Mouse (Mus musculus) ovary, postnatal 36 days (tissue): ENCODE measurements around the gene Mfap5.
"Not testable (repeated sequence)": the region's sequence is repeated elsewhere in the genome, so short reads cannot be mapped to it uniquely, and the experiment has no call there.

Experiments
- DNase-seq: peaks from one replicate; pipeline ENCODE4 v3.0.0; 2022; ENCODE audit warnings: low spot score, mixed read lengths

Mfap5 gene

DNA sequence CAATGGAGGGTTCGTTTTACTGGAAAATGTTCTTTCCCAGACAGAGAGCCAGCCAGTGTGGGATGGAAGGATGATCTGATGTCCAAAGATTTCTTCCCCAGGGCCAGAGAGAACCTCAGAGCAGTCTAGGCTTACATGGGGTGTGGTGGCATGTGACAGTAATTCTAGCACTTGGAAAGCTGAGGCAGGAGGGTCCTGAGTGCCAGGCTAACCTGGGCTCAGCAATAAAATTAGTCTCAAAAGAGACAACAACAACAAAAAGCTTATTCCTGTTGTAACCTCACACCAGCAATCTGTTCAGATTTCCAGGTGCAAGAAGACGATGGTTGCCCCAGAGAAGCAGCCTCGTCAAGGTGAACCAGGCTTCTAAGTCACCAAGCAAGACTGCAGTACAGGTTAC lies at the start of gene Mfap5:
TSS of gene Mfap5 (plus strand) at position 301 of the 400 bp plus-strand sequence.
- no peak for DNase-seq

DNA sequence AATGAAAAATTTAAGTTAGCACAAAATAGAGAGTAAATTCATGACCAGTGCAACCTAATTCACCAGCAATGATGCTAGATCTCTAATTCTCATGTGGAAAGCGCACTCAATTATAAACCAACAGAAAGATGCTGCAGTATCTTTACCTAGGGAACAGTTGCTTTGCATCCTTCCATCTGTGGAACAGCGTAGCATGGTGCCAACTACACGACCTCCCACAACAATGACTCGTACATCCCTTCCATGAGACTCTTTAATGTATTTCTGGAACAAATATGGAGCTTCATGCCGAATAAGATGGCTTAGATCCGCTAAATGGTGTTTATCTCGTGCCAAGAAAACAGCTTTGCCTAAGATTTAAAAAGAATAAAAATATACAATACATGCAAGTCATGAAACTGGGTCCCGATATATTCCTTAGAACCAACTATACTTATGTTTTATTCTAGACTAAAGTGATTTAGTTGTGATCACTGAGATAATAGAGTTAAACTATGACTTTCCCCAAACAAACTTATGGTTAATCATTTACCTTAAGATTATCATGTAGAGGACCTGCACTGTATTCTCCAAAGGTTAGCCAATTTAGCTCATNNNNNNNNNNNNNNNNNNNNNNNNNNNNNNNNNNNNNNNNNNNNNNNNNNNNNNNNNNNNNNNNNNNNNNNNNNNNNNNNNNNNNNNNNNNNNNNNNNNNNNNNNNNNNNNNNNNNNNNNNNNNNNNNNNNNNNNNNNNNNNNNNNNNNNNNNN lies 46.5 kb upstream of the Mfap5 start:
- DNase-seq: no peak

DNA sequence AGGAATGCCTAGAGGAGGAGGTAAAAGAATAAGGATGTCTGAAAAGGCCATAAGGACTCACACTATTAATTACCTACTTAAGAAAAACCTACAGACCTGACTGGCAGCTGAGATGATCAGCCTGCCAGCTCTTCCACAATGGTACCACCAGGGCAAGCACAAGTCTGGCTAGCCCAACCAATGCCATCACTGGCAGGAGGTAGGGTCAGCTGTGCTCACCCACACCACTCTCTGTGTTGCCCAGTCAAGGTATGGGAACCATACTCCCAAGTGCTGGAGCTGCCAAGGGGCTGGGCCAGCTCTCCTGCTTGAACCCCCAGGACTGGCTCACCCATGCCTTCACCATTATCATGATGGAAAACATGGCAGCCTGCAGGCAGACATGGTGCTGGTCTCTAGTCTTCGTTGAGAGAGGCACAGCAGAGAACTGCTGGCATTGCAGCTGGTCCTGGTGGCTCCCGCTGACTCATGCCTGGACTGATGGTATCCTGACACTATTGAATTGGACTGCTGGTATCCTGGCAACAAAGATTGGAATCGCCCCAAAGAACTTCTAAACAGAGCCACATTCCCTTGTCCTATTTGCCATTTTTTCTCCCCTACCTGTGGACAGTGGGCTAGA lies 39.4 kb upstream of the Mfap5 start:
- no peak for DNase-seq

DNA sequence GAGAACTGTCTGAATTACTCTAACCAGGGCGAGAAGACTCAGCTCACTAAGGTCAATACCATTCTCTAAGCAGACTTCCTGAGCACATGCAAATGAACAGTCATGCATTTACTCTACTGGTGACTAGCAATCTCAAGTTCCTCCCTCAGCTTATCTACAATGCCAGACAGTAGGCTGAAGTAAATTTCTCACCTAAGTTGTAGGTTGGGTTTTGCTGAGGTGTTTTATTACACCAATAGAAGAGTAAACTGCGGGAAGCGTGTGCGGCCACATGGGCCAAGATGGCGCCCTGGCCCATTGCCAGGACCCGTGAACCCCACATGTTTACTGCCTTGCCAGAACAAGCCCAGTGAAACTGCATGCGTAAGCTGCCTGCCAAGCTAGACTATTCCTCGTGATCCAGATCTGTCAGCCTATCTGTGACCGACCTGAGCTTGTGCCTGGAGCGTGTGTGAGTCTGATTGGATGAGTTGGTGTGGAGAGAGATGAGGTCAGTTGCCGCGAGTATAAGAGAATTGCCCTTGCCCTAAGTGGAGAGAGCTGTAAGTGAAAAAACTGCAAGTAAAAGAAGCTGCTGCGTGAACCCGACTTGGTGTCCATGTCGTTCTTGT lies 36.5 kb upstream of the Mfap5 start:
- DNase-seq: no peak

DNA sequence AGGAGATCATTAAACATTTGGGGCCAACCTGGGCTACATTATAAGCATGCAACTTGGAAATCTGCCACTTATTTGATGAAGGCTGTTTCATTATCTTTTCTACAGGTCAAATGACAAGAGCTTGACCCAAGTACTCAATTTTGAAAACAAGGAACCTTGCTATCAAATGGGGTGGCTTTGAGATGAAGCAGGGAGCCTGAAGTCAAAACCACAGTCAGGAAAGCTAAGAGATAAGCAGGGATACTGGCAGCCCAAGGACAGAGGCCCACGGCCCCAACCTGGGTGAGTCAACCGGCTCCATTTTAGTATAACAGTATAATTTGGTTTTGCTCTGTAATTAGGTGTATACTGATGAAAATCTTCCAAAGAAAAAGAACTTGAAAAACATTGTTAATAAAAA lies 35.4 kb upstream of the Mfap5 start:
- DNase-seq: no peak

DNA sequence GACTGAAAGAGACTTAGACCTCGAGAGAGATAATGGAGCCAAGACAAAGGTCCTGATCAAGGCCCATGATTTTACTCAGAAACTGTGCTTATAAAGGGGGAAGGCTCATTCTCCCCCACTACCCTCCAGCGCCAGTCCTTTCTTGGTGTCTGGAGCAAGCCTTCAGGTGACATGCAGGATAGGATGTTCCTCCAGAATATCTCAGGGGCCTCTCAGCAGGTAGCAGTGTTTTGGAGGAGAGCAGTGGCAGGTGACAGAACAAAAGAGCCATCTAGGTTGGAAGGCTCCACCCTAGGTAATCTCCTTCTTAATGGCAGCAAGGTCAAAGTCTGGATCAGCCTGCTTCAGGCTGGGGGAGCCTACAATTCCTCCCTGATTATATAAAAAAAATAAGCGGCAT lies 34.2 kb upstream of the Mfap5 start:
- not testable (repeated sequence) for DNase-seq

DNA sequence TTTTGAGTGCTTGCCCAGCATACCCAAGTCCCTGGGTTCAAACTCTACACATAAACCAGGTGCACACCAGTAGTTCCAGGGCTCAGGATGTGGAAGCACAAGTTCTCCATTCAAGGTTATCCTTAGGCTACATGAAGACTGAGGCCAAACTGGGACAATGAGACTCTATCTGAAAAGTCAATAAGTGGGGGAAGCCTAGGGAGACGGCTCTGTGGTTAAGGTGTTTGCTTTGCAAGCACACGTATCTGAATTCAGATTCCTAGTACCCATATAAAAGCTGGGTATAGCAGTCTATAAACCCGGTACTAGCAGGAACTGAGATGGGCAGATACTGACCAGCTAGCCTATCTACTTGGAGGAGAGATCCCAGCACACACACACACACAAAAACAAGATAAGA lies 27.6 kb upstream of the Mfap5 start:
- DNase-seq: no peak

DNA sequence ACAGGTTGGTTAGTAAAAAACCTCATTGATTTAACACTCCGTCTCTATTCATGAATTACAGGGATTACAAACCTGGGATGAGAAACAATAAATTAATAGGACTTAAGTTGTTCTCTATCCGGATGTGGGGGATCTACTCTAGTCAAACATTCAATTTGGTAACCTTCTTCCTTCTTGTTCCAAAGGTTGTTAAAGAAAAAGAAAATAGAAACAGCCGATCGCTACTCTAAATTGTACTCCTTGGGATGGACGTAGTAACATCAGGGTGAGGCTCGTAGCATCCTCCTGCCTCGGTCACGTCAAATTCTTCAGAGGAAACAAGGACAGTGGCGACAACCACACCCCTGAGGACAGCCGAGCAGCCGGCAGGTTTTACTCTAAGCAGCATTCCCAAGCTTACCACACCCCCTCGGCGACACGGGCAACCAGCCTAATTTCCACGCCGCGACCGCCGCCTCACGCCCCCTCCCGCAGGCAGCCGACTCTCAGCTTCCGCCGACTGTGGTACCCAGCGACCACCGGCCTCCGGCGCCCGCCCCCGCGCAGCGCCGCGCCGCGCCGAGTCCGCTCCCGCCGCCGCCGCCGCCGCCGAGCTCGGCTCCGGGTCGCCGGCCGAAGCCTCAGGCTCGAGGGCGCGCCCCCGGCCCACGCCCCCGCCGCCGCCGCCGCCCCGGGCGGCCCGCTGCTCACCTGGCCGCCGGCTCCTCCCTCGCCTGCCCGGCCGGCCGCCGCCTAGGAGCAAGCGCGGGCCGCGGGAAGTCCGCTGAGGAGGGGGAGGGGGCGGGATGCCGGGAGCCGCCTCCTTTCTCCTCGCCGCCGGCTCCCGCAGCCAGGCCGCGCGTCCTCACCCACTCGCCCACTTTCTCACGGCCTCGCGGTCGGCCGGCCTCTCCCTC lies 20.0 kb upstream of the Mfap5 start:
- DNase-seq: peak; percentile 27

DNA sequence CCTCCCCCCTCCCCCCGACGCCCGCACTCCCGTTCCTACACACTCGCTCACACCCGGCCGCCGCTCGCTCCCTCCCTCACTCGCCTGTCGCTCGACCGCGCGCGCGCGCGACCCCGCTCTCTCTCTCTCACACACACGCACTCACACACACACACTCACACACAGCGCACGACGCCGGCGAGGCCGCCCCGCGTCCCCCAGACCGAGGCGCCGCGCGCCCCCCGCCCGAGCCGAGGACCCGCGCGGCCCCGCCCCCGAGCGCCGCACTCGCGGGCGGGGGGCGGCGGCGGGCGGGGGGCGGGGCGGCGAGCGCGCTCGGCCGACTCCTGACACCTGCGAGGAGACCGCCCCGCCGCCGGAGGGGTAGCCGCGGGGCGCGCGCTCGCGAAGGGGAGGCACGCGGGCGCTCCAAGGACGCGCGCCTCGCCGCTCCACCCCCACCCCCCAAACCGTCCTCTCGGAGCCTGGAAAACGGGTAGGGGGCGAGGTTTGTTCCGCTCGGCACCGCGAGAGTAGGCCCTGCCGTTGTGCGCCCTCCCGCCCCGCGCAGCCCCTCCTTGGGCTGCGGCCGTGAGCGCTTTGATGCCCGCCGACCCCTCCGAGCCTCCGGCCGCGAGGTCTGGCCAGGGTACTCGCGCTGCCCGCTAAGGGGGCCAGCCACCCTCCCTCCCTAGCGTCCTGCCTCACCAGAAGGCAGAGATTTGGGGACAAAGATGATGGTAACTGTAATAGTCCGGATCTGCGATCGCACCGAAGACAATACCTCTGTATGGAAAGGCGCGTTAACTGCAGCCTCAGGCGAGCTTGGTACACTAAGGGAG lies 19.1 kb upstream of the Mfap5 start:
- peak; percentile 57 for DNase-seq

DNA sequence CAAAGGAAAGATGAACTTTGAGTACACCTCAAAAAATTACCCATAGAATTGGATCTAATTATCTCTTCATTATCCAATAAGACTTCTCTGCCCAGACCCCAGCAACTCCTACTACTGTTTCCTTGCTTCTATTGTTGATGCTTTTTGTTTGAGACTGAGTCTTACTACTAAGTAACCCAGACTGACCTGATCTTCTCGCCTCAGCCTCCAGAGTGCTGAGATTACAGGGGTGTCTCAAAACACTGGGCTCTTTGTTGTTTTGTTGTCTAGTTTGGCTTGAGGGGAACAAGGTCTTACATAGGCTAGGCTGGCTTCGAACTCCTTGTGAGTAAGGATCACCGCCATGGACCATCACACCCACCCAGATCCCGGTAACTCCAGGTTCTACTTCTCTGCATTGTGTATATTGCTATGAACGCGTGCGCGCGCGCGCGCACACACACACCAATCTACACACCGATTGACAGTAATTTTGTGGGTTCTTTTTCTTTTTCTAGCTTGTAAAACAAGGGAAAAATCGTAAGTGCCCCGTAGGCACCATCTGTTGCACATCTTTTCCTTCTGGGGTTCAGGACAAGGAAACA lies 14.6 kb upstream of the Mfap5 start:
- no peak for DNase-seq

DNA sequence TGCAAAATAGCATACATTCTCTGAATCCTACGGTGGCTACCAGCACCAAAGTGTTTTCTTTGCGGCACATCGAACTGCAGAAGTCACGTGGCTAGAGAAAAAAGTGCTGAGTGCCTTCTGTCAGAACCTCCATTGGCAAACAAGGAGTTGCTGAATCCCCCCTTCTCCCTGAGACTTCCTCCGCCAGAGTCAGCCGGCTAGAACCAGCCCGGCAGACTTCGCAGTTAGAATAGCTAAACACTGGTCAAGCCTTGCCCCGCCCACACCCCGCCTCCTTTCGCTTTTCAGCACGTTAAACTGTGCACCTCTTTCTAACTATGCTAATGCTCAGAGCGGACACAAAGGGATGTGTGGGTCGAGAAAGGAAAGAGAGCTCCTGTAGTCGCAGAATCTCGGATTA lies 14.1 kb upstream of the Mfap5 start:
- DNase-seq: peak; percentile 85

DNA sequence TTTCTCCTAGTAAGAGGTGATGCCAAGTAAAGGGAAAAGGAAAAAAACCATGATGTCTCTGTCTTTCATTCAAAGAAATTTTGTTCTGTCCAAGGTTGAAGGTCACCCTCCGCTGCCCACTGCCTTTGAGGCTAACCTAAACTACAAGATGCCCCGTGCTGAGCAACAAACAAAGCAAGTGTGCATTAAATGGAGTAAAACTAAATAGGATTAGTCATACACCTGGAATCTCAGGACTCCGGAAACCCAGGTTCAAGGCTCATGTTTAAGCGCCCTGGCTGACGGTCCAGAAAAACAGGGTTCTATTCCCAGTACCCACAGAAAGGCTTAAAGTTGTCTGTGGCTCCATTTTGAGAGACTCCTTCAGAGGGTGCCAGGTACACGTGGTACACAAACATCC lies 13.2 kb upstream of the Mfap5 start:
- DNase-seq: no peak

DNA sequence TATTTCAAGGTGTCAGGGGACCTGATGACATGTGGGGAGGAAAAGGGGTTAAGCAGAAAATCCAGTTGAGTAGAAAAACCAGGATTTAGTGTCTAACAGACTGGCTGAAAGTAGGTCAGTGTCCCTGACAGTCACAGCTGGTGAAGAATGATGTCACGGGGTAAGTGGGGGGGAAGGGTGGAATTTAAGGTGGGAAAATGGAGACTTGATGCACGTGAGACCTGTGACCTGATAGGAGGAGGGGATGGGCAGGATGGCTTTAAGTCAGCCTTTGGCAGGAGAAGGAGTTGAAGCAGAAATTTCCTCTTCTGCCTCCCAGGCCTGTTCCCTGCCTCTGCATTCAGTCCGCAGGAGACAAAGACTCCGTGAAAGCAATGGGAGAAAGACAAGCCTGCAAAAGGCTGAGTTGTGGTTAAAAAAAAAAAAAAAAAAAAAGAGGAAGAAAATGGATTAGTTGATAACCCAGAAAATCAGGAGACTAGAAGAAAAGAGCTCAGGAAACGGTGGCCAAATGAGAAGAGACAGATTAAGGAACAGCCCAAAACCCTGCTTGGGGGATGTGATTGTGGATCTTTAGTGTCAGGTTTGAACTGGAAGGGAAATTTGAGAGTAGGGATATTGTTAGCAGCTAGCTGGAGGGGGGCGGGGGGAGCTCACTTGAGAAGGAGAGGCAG lies 11.7 kb upstream of the Mfap5 start:
- no peak for DNase-seq

DNA sequence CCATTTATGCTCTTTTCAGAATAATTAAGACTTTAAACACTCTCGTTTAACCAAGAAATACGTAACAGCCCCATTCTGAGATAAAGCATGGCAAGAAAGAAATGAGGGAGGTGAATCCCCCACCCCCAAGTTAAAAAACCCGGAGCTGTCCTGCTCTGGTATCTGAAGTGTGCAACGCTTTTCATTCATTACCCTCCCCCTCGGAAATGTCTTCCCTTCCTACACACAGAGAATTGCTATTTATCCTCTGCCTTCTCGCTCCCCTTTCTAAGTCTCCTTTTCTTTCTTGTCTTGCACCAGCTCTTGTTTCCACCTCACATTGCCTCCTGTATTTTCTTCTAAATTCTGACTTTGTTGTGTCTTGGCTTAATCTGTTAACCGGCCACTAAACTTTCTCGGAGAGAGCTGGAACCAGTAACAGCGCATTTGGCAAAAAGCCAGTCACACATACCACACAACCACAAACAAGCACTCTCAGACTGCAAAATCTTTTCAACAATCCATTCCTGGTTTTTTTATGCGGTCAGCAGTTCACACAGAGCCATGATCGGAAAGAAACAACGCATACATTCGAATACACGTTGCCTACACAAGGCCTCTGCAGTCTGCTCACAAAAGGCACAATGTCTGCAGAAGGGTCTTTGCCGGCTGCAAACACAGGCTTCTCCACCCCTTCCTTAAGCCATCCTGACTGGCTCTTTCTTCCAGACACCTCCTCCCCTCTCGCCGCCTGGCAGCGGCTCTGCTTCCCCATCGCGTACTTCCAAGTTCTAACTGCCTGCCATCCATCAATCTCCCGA lies 10.4 kb upstream of the Mfap5 start:
- peak; percentile 61 for DNase-seq

DNA sequence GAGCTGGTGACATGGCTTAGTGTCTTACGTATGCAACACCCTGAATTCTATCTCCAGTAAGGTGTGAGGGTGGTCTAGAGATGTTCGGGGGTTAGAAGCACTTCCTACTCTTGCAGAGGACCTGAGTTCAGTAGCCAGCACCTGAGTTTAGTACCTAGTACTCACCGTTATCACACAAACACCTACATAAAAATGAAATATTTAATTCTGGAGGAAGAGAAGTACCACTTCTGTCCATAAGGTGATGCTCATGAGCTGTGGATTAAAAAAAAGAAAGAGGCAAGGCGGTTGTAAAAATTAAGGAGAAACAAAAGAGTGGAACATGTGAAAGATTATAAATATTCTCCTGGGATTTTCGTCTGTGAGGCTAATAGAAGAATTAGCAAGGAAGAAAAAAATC lies 9.1 kb upstream of the Mfap5 start:
- DNase-seq: no peak

DNA sequence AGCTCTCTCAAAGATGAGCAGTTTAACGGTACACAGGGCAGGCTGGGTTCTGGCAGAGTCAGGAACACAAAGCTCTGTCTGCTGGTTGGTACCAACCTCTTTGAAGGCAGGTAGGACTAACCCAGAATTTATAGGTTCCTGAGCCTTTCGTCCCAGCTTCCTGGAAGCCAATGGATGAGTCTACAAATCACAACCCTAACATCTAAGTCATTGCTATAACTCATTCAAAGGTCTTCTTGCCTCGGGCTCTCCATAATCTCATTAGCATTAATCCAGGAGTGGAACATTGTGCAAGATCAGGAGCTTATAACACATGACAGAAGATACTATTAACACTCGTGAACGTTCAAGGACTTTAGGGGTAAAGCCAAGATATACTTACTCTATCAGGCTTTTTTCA lies 7.0 kb upstream of the Mfap5 start, which contains the start of gene Rimklb:
TSS of gene Rimklb (minus strand) at position 101 of the 400 bp plus-strand sequence.
- no peak for DNase-seq

DNA sequence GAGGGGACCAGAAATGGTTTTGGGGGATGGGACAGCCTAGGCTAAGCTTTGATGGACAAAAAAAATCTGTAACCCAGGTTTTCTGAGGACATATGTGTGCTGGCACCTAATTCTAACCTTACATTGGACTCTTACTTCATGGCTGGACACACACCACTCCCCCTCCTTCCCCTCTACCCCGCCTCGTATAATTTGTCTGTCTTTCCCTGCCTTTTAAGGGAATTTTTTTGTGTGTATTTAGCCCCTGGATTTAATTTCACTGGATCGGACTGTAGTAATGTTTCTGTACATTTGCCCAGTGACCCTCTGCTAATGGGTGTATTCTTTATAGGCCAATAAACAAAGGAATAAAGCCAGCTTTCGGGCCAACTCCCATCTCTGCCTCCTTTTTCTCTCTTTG lies 604 bp upstream of the Mfap5 start:
- no peak for DNase-seq

DNA sequence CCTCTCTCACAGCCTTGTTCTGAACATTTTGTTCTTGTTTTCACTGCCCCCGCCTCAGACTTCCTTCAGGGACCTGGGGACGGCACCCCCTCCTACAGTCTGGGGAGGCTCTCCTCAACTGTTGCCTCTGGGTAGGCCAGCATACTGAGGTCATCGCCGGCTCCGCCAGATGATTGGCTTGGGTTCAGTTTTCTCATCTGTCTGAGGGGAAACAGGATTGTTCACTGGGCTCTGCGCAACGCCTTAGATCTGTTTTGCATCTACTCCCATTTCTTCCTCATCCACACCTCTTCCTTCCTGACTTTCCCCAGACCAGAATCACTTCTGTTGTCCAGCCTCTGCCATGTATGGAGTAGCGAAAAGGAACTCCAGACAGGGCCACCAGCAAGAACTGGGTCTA lies 2.8 kb downstream of the Mfap5 start:
- no peak for DNase-seq
